Mouse (Mus musculus) C2C12 (cell line): ENCODE results near the gene Vstm2a. TPM values are rescaled to one million over a fixed set of nuclear protein-coding genes. Genes with fewer than 3 reads are reported as not detected.

Experiments
- H3K27me3 ChIP-seq: one replicate; pipeline ENCODE4 v1.6.1; 2011; ENCODE audit not compliant: control insufficient read depth, insufficient read depth, insufficient read length
- H3K36me3 ChIP-seq: one replicate; pipeline ENCODE4 v1.6.1; 2011; ENCODE audit not compliant: control insufficient read depth, insufficient read depth
- H3K4me3 ChIP-seq: one replicate; pipeline ENCODE4 v1.5.1; 2011; ENCODE audit warnings: mild to moderate bottlenecking, control low read depth; ENCODE audit not compliant: poor library complexity, insufficient read depth, severe bottlenecking
- H3K79me2 ChIP-seq: one replicate; pipeline ENCODE4 v1.6.1; 2011; ENCODE audit not compliant: control insufficient read depth, insufficient read depth
- H3K79me3 ChIP-seq: one replicate; pipeline ENCODE4 v1.6.1; 2011; ENCODE audit warnings: low read depth, control low read depth
- H3ac ChIP-seq: one replicate; pipeline ENCODE3; 2011; ENCODE audit warnings: low read depth; ENCODE audit not compliant: control insufficient read depth, insufficient read length
- CEBPB ChIP-seq: IDR thresholded peaks from one replicate; pipeline ENCODE4 v1.6.1; 2011; ENCODE audit warnings: low read depth, mild to moderate bottlenecking, control low read depth, moderate library complexity
- CTCF ChIP-seq: IDR thresholded peaks from one replicate; pipeline ENCODE4 v1.5.1; 2011; ENCODE audit not compliant: control insufficient read depth, insufficient read depth, insufficient read length
- FOSL1 ChIP-seq: IDR thresholded peaks from one replicate; pipeline ENCODE4 v1.8.0; 2011; ENCODE audit warnings: mild to moderate bottlenecking, low read length; ENCODE audit not compliant: poor library complexity, insufficient read depth, severe bottlenecking
- MAX ChIP-seq: IDR thresholded peaks from one replicate; pipeline ENCODE4 v1.6.1; 2011; ENCODE audit warnings: mild to moderate bottlenecking, control low read depth
- MYOD1 ChIP-seq: IDR thresholded peaks from one replicate; pipeline ENCODE4 v1.6.1; 2011; ENCODE audit warnings: low read depth; ENCODE audit not compliant: control insufficient read depth, insufficient read length
- MYOG ChIP-seq: IDR thresholded peaks from one replicate; pipeline ENCODE4 v1.6.1; 2011; ENCODE audit not compliant: control insufficient read depth, insufficient read length; ENCODE audit errors: extremely low read depth
- USF1 ChIP-seq: IDR thresholded peaks from one replicate; pipeline ENCODE4 v1.6.1; 2011; ENCODE audit warnings: low read depth, mild to moderate bottlenecking, control low read depth, moderate library complexity
- polyA plus RNA-seq: library from polyadenylated mRNA; unstranded; fragments of >200 nt; fragmentation: generic; extraction: Trizol; gene quantifications from one replicate; pipeline ENCODE4 v1.2.1, GENCODE M21; 2012; ENCODE audit warnings: missing spikeins

The Vstm2a gene
- polyA plus RNA-seq, 1 experiment: not detected

DNA sequence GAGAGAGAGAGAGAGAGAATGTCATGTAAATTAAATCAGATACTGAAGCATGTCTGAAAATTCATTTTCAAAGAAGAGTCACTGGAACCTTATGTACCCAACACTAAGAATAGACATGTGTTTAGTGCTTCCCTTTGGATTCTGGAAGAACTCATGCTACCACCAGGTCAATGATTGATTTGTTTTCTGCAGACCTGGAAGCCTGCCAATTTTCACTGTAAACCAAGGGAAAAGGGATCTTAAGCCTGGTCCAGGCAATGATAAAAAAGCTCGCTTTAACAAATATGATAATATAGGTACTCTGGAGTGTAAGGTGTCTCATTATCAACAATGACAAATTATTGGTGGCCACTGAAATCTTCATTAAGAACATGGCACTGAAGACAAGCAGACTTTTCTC is 32.9 kb downstream of the Vstm2a start:
- Histone ChIP-seq H3K4me3 (no peak overlapping the region), H3K79me3 (no peaks in the 10 kb centered on the region), H3K27me3 (no peaks in the 10 kb centered on the region), H3ac (no peak overlapping the region), H3K79me2 (no peaks in the 10 kb centered on the region), H3K36me3 (no peaks in the 10 kb centered on the region)
- TF ChIP-seq MAX (no peak), MYOG (no peak), MYOD1 (no peak), USF1 (no peak), CEBPB (no peak), CTCF (no peak), FOSL1 (no peak)

- no peaks in the 10 kb centered on the region for H3K27me3 ChIP-seq
- no peak overlapping the region for H3K4me3 ChIP-seq
- no peaks in the 10 kb centered on the region for H3K79me2 ChIP-seq
- H3K79me3 ChIP-seq: no peaks in the 10 kb centered on the region
- H3ac ChIP-seq: no peak overlapping the region
- TF ChIP-seq USF1 (no peak), MAX (no peak), CTCF (no peak), MYOG (no peak), CEBPB (no peak), FOSL1 (no peak), MYOD1 (no peak)
- no peaks in the 10 kb centered on the region for H3K36me3 ChIP-seq
Measured at GRCm38 (mm10) chr11:16292960-16293359, 35.4 kb downstream of the Vstm2a start.

GRCm38 (mm10) chr11:16296521-16296920 is 39.0 kb downstream of the Vstm2a start:
- Histone ChIP-seq H3K4me3 (no peak overlapping the region), H3K27me3 (no peaks in the 10 kb centered on the region), H3K36me3 (no peaks in the 10 kb centered on the region), H3K79me2 (no peaks in the 10 kb centered on the region), H3K79me3 (no peaks in the 10 kb centered on the region), H3ac (no peak overlapping the region)
- TF ChIP-seq CTCF (no peak), MYOD1 (no peak), CEBPB (no peak), FOSL1 (no peak), USF1 (no peak), MYOG (no peak), MAX (no peak)

DNA sequence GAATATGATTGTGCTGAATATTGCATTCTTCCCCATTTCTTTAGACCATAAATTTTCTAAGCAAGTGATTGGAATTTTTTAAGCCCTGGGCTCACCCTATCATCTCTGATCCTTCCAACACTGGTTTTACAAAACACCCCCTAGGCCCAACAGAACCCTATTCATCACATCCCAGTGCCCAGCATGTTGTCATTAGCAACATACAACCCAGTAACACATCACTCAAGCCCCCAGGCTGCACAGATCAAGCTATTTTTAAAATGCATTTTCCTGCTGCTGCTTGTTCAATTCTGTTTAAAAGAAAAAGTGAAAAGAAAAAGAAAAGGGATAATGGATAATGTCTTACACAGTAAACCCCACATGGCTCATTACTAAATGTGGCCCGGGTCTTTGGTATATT is 42.0 kb downstream of the Vstm2a start:
- no peak overlapping the region for H3K4me3 ChIP-seq
- H3K79me2 ChIP-seq: no peaks in the 10 kb centered on the region
- no peak overlapping the region for H3ac ChIP-seq
- H3K79me3 ChIP-seq: no peaks in the 10 kb centered on the region
- H3K36me3 ChIP-seq: no peaks in the 10 kb centered on the region
- no peaks in the 10 kb centered on the region for H3K27me3 ChIP-seq
- no peak for TF ChIP-seq CTCF
- TF ChIP-seq CEBPB: no peak
- TF ChIP-seq MYOG: no peak
- TF ChIP-seq MYOD1: no peak
- no peak for TF ChIP-seq FOSL1
- no peak for TF ChIP-seq USF1
- no peak for TF ChIP-seq MAX

DNA sequence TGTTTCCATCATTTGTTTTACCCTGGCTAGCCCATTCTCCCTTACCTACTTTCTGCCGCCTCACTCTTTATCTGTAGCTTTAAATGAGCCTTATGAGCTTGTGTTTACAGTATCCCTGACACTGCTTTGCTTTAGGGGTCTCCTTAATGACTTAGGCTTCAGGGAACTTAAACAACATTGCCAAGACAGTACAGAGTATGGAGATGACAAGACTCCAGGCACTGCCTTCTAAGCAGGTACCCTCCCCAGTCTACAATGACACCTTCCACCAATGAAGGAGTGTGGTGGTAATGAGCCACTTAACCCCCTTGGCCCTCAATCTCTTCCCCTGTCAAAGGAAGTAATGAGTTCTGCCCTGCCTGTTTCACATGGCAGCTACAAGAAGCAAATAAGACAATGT is 42.4 kb downstream of the Vstm2a start:
- Histone ChIP-seq H3K79me2 (no peaks in the 10 kb centered on the region), H3K36me3 (no peaks in the 10 kb centered on the region), H3K79me3 (no peaks in the 10 kb centered on the region), H3ac (no peak overlapping the region), H3K4me3 (no peak overlapping the region), H3K27me3 (no peaks in the 10 kb centered on the region)
- TF ChIP-seq FOSL1 (no peak), USF1 (no peak), CEBPB (no peak), MYOG (no peak), MAX (no peak)

DNA sequence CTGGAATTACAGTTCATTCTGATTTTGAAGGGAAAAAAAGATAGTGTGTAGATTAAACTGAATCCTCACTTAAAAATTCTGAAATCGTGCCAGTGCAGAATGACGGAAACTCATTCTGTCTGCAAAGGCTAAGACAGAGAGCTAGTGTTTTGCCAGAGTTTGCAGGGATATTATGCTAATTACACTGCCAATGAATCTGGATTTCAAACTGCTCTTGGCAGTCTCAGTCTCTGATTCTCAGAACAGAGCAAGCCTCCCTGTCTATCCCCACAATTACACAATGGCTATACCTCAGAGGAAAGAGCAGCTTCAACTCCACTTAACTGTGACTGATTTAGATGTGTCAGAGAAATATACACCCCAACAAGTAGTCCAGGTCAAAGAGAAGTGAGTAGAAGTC is 43.2 kb downstream of the Vstm2a start:
- Histone ChIP-seq H3K79me3 (no peaks in the 10 kb centered on the region), H3K4me3 (no peak overlapping the region), H3ac (no peak overlapping the region), H3K79me2 (no peaks in the 10 kb centered on the region), H3K27me3 (no peaks in the 10 kb centered on the region), H3K36me3 (no peaks in the 10 kb centered on the region)
- TF ChIP-seq USF1 (no peak), MYOG (no peak), MAX (no peak), FOSL1 (no peak), MYOD1 (no peak), CTCF (no peak), CEBPB (no peak)
